Mouse (Mus musculus) liver, embryonic 14.5 days (tissue): Measurements from ENCODE around the gene Selenow.

Source experiments
- CTCF ChIP-seq: IDR thresholded peaks from 2 replicates; pipeline ENCODE4 v1.5.1; 2016; ENCODE audit warnings: antibody characterized with exemption, low read depth, control low read depth
- EP300 ChIP-seq: IDR thresholded peaks from 2 replicates; pipeline ENCODE4 v1.6.1; 2016; ENCODE audit warnings: antibody characterized with exemption, low read depth

- no peak for TF ChIP-seq EP300
- TF ChIP-seq CTCF: no peak
Measured at GRCm38 (mm10) chr7:15894251-15894650, 28.0 kb downstream of the Selenow start.
